Mouse (Mus musculus): ENCODE data around the gene Nudt6.

GRCm38 (mm10) chr3:37430359-37430758 lies 10.3 kb upstream of the Nudt6 start:
- TF ChIP-seq CTCF (IDR thresholded peaks at IDR 0.05; ENCODE audit: low read depth) (no peak), EP300 (optimal IDR thresholded peaks at IDR 0.05) (no peak)
